Mouse (Mus musculus): ENCODE results near the gene Psmc3ip.

DNA sequence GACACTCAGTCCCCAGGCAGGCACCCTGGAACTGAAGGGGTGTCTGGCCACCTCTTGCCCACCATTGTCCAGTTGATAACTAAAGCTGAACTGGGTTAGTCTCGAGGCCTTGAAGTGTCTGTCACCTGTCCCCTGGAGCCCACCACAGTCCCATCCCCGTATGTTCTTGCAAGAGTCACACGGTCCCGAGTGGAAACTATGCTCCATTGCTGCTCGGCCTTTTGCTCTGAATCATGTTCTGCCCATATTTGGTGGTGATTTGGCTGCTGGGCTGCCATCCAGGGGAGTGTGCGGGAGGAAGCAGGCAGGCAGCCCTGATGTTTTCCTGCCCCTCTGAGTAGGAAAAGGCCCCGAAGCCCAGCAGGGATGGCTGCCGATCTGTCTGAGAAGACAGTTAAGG lies 35.1 kb downstream of the Psmc3ip start:
- TF ChIP-seq CTCF (IDR thresholded peaks at IDR 0.05; ENCODE audit: low read depth) (no peak), EP300 (IDR thresholded peaks at IDR 0.05; ENCODE audit: low read depth) (no peak)

All from liver, embryonic 14.5 days (tissue).